Mouse (Mus musculus) v-Abl transformed pro-B cells (cell line): ENCODE data around the gene Bub1.

Experiments
- in situ Hi-C, 2 experiments: fragments of 400-800 bp; cut with MboI; formaldehyde crosslinking; loops; one replicate each; pipeline ENCODE4 v1.15.1; 2025; ENCODE audit not compliant: unreplicated experiment in 2 of 2

Bub1 gene

GRCm38 (mm10) chr2:127831401-127832102, at the start of gene Bub1:
TSS of gene Bub1 (minus strand) at chr2:127831865.
- in situ Hi-C loops = loop anchor here in 1 of 2 experiments (5.0 to 10.0 kb wide), 2 partner anchors 53 to 301 kb away; no protein-coding TSS in a partner anchor

DNA sequence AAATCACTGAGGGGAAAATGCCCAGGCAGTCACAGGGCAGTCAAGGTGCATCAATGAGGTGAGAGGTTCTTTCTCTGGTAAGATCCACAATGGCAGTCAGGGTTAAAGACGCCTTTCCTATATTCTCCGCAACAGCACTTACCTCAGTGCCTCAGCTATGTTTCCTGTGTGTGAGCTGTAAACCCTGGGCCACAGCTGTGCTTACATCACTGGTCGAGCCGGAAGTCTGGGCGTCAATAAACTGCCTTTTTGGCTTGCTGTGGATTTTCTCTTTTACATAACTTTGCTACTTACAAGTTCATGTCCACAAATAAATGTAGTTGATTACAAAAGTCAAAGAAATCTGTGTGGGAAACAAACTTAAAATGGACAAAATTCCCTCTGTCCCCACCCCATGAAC, 49.4 kb upstream of the Bub1 start:
- in situ Hi-C loops = loop anchor here (5.0 to 25.0 kb wide), 3 partner anchors 44 to 931 kb away; partner anchors contain the start of genes Acoxl (in 2 of the 2), Bub1 (in 1 of the 2) and Tmem87b (in 1 of the 2)

DNA sequence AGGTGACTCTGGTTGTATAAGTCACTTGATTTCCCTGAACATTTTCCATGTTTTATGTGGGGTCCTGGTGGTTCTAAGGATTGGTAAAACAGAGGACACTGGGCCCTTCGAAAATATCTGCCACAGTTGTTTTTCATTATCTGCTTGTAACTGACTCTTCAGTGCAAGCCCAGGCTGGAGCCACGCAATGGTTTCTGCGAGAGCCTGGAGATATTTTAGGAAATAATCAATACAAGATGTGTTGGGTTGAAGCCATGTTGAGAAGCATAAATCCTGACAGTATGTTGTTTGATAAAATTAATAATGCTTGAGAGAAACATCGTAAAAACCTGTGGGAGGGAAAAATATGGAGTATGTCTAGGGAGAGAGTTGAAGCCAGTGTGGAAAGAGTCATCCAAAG, 32.7 kb upstream of the Bub1 start:
- in situ Hi-C loops = loop anchor here in 1 of 2 experiments (25.0 kb wide), 1 partner anchor 252 kb away; no protein-coding TSS in a partner anchor

- in situ Hi-C loops = loop anchor here in 1 of 2 experiments (25.0 kb wide), 1 partner anchor 242 kb away; no protein-coding TSS in a partner anchor
These were observed 22.8 kb upstream of the Bub1 start for GRCm38 (mm10) chr2:127854332-127854991.

DNA sequence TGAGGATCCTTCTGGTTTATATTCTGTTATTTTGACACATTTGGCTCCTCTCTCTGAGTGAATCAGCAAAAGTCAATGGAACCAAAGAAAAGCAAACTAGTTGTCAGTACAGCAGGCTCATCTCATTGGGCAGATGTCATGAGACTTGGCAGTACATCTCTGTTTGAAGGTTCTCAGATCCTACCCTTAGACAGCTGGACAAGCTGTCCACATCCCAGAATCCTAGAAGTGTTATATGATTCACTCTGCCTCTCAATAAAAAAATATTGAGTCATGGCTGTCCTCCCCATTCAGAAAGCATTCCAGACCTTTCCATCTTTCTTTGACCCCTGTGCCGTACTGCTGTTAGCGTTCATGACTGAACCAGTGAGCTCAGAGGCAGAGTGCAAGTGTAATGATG, 18.7 kb upstream of the Bub1 start:
- in situ Hi-C loops = loop anchor here in 1 of 2 experiments (25.0 kb wide), 1 partner anchor 238 kb away; no protein-coding TSS in a partner anchor

- in situ Hi-C loops = no loop called here
These were observed 14.9 kb upstream of the Bub1 start for GRCm38 (mm10) chr2:127846571-127846970.

- in situ Hi-C loops = no loop called here
These were observed 14.3 kb upstream of the Bub1 start for GRCm38 (mm10) chr2:127846008-127846407.

DNA sequence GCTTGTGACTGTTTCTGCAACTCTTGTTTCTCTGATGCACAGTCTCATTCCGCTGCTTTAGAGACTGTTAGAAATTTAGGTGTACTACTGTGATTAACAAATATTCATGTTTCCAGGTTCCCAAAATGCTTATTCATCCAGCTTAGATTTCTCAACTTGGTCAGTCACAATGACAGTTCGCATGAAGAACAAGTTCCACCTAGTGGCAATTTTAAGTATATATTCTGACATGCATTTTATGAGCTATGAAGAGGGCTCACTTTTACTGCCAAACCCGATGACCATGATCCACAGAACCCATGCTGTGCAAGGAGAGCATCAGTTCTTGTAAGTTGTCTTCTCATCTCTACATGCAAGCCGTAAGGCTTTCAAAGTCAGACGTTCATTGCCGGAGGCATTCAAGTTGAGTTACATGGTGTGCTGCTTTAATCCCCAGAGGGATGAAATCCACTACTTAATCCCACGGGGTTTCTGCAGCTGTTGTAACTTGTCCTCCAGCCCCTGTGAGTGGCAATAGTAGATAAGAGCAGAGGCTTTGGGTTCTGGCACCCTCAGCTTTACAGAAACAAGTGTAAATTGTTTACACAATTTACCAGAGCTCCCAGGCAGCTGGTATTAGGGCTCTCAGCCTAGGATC, 13.8 kb upstream of the Bub1 start:
- in situ Hi-C loops = no loop called here

DNA sequence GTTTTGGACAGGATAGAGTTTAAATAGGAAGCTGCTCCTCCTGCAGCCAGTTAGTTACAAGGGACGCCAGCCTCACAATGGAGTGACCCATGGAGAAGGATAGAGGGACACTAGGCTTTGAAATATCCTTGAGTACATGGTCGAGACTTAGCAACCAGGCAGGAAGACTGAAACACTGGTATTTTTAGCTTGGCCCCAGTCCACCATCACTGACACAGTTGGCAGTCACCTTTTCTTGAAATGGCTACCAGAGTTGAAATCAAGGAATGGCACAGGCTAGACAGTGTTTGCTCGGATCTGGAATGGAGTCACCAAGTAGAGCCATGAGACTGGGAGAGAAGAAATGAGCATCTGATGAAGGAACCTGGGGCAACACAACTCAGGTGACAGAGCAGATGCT, 10.8 kb upstream of the Bub1 start:
- in situ Hi-C loops = no loop called here

GRCm38 (mm10) chr2:127841402-127841801, 9.7 kb upstream of the Bub1 start:
- in situ Hi-C loops = no loop called here

GRCm38 (mm10) chr2:127839425-127839824, 7.8 kb upstream of the Bub1 start:
- in situ Hi-C loops = loop anchor here (5.0 to 10.0 kb wide), 2 partner anchors 43 to 45 kb away; no protein-coding TSS in a partner anchor

GRCm38 (mm10) chr2:127838576-127838975, 6.9 kb upstream of the Bub1 start, which contains the start of gene Acoxl:
TSS of gene Acoxl (plus strand) at chr2:127838876.
- in situ Hi-C loops = loop anchor here (5.0 to 10.0 kb wide), 2 partner anchors 44 to 46 kb away; no protein-coding TSS in a partner anchor

GRCm38 (mm10) chr2:127832833-127833190, 1.1 kb upstream of the Bub1 start:
- in situ Hi-C loops = loop anchor here in 1 of 2 experiments (5.0 to 10.0 kb wide), 2 partner anchors 52 to 299 kb away; no protein-coding TSS in a partner anchor

DNA sequence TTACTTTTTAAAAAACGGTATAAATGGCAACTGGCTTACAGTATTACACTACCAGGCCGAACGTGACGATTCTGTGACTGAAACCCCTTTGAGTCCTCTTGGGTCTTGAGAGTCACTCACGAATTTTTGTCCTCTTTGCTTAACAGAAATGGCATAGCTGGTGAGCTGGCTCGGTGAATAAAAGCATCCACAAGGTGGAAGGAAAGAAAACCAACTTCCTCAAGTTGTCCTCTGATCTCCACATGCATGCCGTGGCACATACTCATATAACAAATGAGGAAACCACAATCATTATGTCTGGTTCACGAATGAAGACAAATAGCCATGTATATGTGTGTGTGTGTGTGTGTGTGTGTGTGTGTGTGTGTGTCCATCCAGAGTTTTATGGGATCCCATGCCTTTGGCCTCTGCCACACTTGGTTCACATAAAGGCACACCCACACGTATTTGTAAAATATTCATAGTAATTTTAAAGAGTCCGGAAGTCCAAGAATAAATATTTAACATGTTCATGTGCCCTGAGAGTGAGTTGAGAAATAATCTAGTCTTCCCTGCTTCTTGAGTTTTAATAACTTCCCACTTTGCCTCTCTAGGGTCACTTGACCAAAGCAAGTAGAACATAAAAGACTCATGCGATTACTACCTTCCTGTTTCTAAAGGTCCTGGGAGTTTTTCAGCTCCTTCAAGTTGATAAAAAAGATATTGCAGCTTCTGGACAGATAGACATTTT, 603 bp upstream of the Bub1 start:
- in situ Hi-C loops = loop anchor here in 1 of 2 experiments (5.0 to 10.0 kb wide), 2 partner anchors 53 to 300 kb away; no protein-coding TSS in a partner anchor

DNA sequence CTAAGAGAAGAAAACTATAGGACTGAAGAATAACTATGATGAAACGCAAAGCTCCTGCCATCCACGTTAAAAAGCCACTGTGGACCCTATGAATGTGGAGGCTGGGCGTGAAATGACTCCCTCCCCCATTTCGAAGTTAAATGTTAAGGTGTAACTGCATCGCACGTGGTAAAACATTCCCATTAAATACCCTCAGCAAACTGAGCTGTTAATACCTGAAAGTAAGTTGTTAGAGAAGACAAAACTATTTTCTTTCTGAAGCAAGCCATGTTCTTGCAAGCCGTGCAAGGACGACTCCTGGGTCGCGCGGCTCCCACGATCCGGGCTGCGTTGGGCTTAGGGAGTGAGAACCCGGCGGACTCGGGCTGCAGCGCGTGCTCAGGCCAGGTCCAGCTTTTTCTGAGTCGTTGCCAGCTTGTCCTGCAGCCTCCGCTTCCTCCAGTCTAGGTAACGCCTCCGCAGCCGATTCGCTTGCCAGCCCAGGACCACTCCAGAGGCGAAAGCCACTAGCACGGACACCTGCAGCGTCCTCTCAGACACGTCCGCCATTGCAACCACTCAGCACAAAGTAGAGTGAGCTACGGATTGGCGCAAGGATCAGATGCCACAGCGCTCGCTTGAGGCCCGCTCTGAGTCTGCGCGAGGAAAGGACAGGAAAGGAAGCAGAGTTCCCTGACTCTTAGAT, 39.6 kb downstream of the Bub1 start, which contains the start of gene Mtln:
Gene Mtln (minus strand): TSS at position 570 of the 685 bp plus-strand sequence.
- in situ Hi-C loops = no loop called here

GRCm38 (mm10) chr2:127789651-127790270, 41.9 kb downstream of the Bub1 start:
- in situ Hi-C loops = no loop called here

GRCm38 (mm10) chr2:127789138-127789537, 42.5 kb downstream of the Bub1 start:
- in situ Hi-C loops = no loop called here

- in situ Hi-C loops = no loop called here
These were observed 43.1 kb downstream of the Bub1 start, which contains the start of gene Nphp1 for GRCm38 (mm10) chr2:127788440-127789116. TSS of gene Nphp1 (minus strand) at chr2:127788897.
